Comparison of ENCODE assay signal across 10 mouse cellular contexts in the genomic region with DNA sequence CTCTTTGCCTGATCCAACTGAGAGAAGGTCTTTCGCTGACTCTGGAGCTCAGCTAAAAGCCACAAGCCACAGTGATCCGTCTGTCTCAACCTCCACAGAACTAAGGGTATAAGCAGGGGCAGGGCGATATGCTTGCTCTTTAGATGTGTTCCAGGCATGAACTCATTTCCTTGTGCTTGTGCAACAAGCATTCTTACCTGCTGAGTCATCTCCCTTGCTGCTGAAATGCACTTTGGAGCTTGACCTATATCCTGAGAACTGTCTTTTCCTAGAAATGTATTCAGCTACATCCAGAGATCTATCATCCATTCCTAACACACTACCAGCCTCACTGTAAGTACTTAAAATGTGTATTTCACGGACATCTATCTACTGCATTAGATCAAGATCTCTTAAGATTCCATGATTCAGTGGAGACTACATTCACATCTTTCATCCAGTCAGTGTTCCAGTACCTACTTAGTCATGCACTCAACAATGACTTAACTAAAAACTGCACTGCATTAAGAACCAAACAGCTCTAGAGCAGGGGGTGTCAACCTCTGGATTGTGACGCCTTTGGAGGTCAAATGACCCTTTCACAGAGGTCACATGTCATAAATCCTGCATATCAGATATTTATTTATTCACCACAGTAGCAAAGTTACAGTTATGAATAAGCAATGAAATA. TPM values are rescaled to one million over a fixed set of nuclear protein-coding genes. Genes with fewer than 3 reads are reported as not detected.
A peak's percentile ranks its signal among the peaks of the same experiment; 100 is the strongest.
DNase-seq lines count a peak whose midpoint lies in the region.
"Had no signal": no experiment of that assay in that cellular context is flagged by ENCODE, and none has a peak within 500 bp of the region (broad histone marks: within the 10 kb centered on the region; RNA-seq: fewer than 3 reads in every experiment).

No protein-coding gene starts in this region.

- DNase-seq in heart, adult 18-20 months, result peak; percentile 3 to 14
- DNase-seq in heart, adult 11 months, result no peak
- peak; percentile 4 to 9 for DNase-seq in lung, adult 18-20 months
- no peak for DNase-seq in lung, postnatal 4 days
- peak; percentile 6 for DNase-seq in adrenal gland, postnatal 10 days
- peak; percentile 4 for DNase-seq in skeletal muscle tissue, adult 2 months (ENCODE audit: low read depth, low spot score)
- no peak for DNase-seq in spleen, adult 12 weeks (ENCODE audit: low spot score)
- no peak for DNase-seq in embryo, embryonic 10.5 days (ENCODE audit: low spot score)
- DNase-seq: thymus, postnatal 25 days had no signal

RNA-seq across cellular contexts. Expression of a gene that starts 58.4 kb away (rescaled TPM):
- 1 to 10 TPM; 7.3 to 9.5 TPM for total RNA-seq in heart, adult 18-20 months (2021)
- total RNA-seq in adrenal gland, postnatal 10 days (2021), result 10 to 100 TPM; 26.0 to 36.4 TPM
- total RNA-seq: megakaryocyte-erythroid progenitor cell, adult 5-6 weeks had no signal

Comparison
In these comparisons a context has a peak if more than half of its experiments do, and no peak if none do; other contexts are left out.
1. DNase-seq: peak in heart, adult 18-20 months (2 of 2), lung, adult 18-20 months (2 of 2), adrenal gland, postnatal 10 days (single experiment) and skeletal muscle tissue, adult 2 months (single experiment); none in heart, adult 11 months (single experiment), lung, postnatal 4 days (0 of 2), spleen, adult 12 weeks (single experiment) and embryo, embryonic 10.5 days (single experiment).